Mouse (Mus musculus) ES-E14 (cell line): Measurements from ENCODE around the gene Spint5. TPM values are rescaled to one million over a fixed set of nuclear protein-coding genes. Genes with fewer than 3 reads are reported as not detected.

Experiments
- DNase-seq: peaks from one replicate; pipeline ENCODE4 v3.0.0-alpha.2; 2013; ENCODE audit warnings: low read depth, low spot score
- H3K27ac ChIP-seq: 2 replicates; pipeline ENCODE4 v1.5.1; 2012; ENCODE audit warnings: low read depth, mild to moderate bottlenecking, low read length, moderate library complexity, mixed read lengths; ENCODE audit not compliant: poor library complexity, insufficient read depth, severe bottlenecking
- H3K36me3 ChIP-seq: 2 replicates; pipeline ENCODE4 v1.6.1; 2012; ENCODE audit warnings: mild to moderate bottlenecking, low read length, moderate library complexity, mixed read lengths; ENCODE audit not compliant: control insufficient read depth, poor library complexity, insufficient read depth, severe bottlenecking
- H3K4me1 ChIP-seq, 2 experiments: fragments of 150-350 bp in 1 of 2; sonication (generic) in 1 of 2; 2 replicates each; pipeline ENCODE4 v1.6.1; 2012; ENCODE audit warnings: low read length in 2 of 2, mild to moderate bottlenecking in 1 of 2, mixed read lengths in 1 of 2; ENCODE audit not compliant: control insufficient read depth in 2 of 2, insufficient read depth in 2 of 2, poor library complexity in 1 of 2
- H3K4me3 ChIP-seq, 2 experiments: fragments of 150-350 bp in 1 of 2; sonication (generic) in 1 of 2; 2 replicates each; pipeline ENCODE4 v1.5.1; 2012; ENCODE audit warnings: low read length in 2 of 2, low read depth in 1 of 2, mild to moderate bottlenecking in 1 of 2, mixed read lengths in 1 of 2; ENCODE audit not compliant: insufficient read depth in 1 of 2, poor library complexity in 1 of 2, severe bottlenecking in 1 of 2
- H3K9ac ChIP-seq: 2 replicates; pipeline ENCODE4 v1.6.1; 2012; ENCODE audit warnings: low read depth, mild to moderate bottlenecking, low read length, mixed read lengths; ENCODE audit not compliant: poor library complexity, insufficient read depth, severe bottlenecking
- H3K9me3 ChIP-seq: fragments of 150-350 bp; sonication (generic); 2 replicates; pipeline ENCODE4 v1.6.1; 2012; ENCODE audit warnings: low read depth, mild to moderate bottlenecking, low read length; ENCODE audit not compliant: control insufficient read depth, insufficient read depth
- CHD2 ChIP-seq: IDR thresholded peaks from 2 replicates; pipeline ENCODE4 v1.6.1; 2014; ENCODE audit warnings: mild to moderate bottlenecking, low read depth, low read length, inconsistent platforms
- HCFC1 ChIP-seq: IDR thresholded peaks from 2 replicates; pipeline ENCODE4 v1.6.1; 2012; ENCODE audit warnings: low read length, inconsistent platforms, borderline replicate concordance; ENCODE audit not compliant: insufficient read depth
- MAFK ChIP-seq: IDR thresholded peaks from 2 replicates; pipeline ENCODE4 v1.6.1; 2014; ENCODE audit warnings: mild to moderate bottlenecking, low read depth, low read length, inconsistent platforms; ENCODE audit not compliant: insufficient read depth
- ZC3H11A ChIP-seq: IDR thresholded peaks from 2 replicates; pipeline ENCODE4 v1.6.1; 2012; ENCODE audit warnings: low read depth, mild to moderate bottlenecking, inconsistent platforms, low read length, borderline replicate concordance
- ZNF384 ChIP-seq: IDR thresholded peaks from 2 replicates; pipeline ENCODE4 v1.6.1; 2012; ENCODE audit warnings: low read depth, low read length, inconsistent platforms
- in situ Hi-C, 2 experiments: fragments of 600-800 bp; cut with MboI; formaldehyde crosslinking; loops; one replicate each; pipeline ENCODE4 v1.15.1; 2025; ENCODE audit warnings: low sequenced_read_pairs in 2 of 2, inconsistent platforms in 1 of 2; ENCODE audit not compliant: unreplicated experiment in 2 of 2
- total RNA-seq: library from RNA; depleted of rRNA; stranded (reverse); fragments of 300-350 nt; gene quantifications from 2 replicates; pipeline ENCODE4 v1.2.3, GENCODE M21; 2012; rRNA removed

Gene Spint5
- total RNA-seq, result 1.6 and 6.6 TPM in 2 replicates

DNA sequence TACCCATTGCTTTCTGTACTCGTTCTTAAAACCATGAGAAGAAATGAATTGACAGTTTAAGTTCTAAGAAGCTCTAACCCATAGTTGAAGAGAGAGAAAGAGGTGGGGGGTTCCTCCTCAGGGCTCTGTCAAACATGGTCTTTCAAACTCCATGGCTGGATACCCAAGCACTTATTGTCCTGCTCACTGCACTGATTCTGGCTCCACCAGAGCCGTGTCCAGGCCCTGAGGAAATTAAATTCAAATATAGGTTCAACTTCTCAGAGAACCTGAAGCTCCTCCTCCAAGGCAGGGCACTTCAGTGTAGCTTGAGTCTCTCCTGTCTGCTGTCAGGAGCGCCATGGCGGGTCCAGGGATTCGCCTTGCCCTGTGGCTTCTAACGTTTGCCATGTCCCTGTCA lies at the start of gene Spint5:
Gene Spint5, plus strand, starts transcription at position 301 of the 400 bp plus-strand sequence.
- Histone ChIP-seq H3K36me3 (no peaks in the 10 kb centered on the region), H3K4me3 (no peak within 1 kb of the TSS), H3K27ac (no peak within 1 kb of the TSS), H3K9ac (no peak within 1 kb of the TSS), H3K4me1 (no peaks in the 10 kb centered on the region), H3K9me3 (no peaks in the 10 kb centered on the region)
- DNase-seq, result no peak
- no peak for TF ChIP-seq MAFK
- TF ChIP-seq ZC3H11A, result no peak
- TF ChIP-seq HCFC1, result no peak
- no peak for TF ChIP-seq ZNF384
- no peak for TF ChIP-seq CHD2
- in situ Hi-C loops, result no loop called here

- in situ Hi-C loops, result no loop called here
- no peak overlapping the region for H3K9ac ChIP-seq
- H3K27ac ChIP-seq, result no peak overlapping the region
- DNase-seq, result no peak
- H3K4me1 ChIP-seq, result no peaks in the 10 kb centered on the region
- no peak overlapping the region for H3K4me3 ChIP-seq
- H3K36me3 ChIP-seq, result no peaks in the 10 kb centered on the region
- no peaks in the 10 kb centered on the region for H3K9me3 ChIP-seq
- TF ChIP-seq HCFC1 (no peak), MAFK (no peak), CHD2 (no peak), ZC3H11A (no peak), ZNF384 (no peak)
Observed at GRCm38 (mm10) chr2:164670261-164670660, 44.8 kb upstream of the Spint5 start.

DNA sequence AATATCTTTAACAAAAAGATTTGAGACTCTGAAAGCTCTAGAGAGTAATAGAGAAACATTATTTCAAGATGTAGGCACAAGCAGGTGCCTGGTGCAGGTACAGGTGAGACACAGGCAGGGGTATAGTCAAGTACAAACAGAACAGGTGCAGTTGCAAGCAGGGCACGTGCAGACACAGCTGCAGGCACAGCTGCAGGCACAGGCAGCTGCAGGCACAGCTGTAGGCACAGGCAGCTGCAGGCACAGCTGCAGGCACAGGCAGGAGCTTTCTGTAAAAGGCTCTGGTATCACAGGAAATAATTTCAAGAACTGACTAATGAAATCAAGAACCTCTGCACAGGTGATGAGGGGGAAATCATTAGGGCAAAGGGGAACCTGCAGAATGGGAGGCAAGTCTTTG lies 44.2 kb upstream of the Spint5 start:
- Histone ChIP-seq H3K27ac (no peak overlapping the region), H3K9me3 (no peaks in the 10 kb centered on the region), H3K4me1 (no peaks in the 10 kb centered on the region), H3K36me3 (no peaks in the 10 kb centered on the region), H3K9ac (no peak overlapping the region), H3K4me3 (no peak overlapping the region)
- in situ Hi-C loops, result no loop called here
- DNase-seq, result no peak
- no peak for TF ChIP-seq MAFK
- no peak for TF ChIP-seq CHD2

DNA sequence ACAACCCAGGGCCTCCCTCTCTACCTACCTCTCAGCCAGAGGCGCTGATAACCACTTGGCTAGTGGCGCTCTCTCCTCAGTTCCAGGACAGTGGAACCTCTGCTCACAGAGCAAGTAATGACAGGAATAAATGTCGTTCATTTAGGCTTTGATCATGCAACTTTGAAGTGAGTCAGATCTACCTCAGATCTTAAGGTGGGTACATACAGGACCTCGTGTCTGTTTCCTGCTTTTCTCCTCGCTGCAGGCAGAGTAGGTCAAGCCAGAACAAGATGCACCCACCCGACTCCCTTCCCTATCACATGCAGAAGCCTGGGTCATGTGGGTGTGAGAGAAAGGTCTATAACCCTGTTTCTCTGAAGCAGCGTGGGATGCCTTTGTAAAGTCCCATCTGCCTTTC lies 41.1 kb upstream of the Spint5 start, which contains the start of gene Wfdc11:
Gene Wfdc11, minus strand, starts transcription at position 101 of the 400 bp plus-strand sequence.
- Histone ChIP-seq H3K4me3 (no peak within 1 kb of the TSS), H3K27ac (no peak within 1 kb of the TSS), H3K9me3 (no peaks in the 10 kb centered on the region), H3K36me3 (no peaks in the 10 kb centered on the region), H3K9ac (no peak within 1 kb of the TSS), H3K4me1 (no peaks in the 10 kb centered on the region)
- in situ Hi-C loops, result no loop called here
- no peak for DNase-seq
- TF ChIP-seq MAFK (no peak), ZNF384 (no peak), ZC3H11A (no peak), CHD2 (no peak), HCFC1 (no peak)

- H3K4me3 ChIP-seq, result no peak overlapping the region
- no peak overlapping the region for H3K27ac ChIP-seq
- TF ChIP-seq ZNF384, result no peak
- TF ChIP-seq ZC3H11A, result no peak
- TF ChIP-seq CHD2, result no peak
- TF ChIP-seq HCFC1, result no peak
- TF ChIP-seq MAFK, result no peak
- H3K9me3 ChIP-seq, result no peaks in the 10 kb centered on the region
- H3K4me1 ChIP-seq, result no peaks in the 10 kb centered on the region; a peak in 1 of 4 replicates
- no peak for DNase-seq
- in situ Hi-C loops, result no loop called here
- no peak overlapping the region for H3K9ac ChIP-seq
- no peaks in the 10 kb centered on the region for H3K36me3 ChIP-seq
Observed at GRCm38 (mm10) chr2:164676103-164676502, 39.0 kb upstream of the Spint5 start.
